Mouse (Mus musculus) urinary bladder, postnatal 25 days (tissue): ENCODE data around the gene Slc35e3.
"Not testable (repeated sequence)": the region's sequence is repeated elsewhere in the genome, so short reads cannot be mapped to it uniquely, and the experiment has no call there.

Experiments used
- DNase-seq: peaks from one replicate; pipeline ENCODE4 v3.0.0; 2022; ENCODE audit warnings: low spot score

Gene Slc35e3

DNA sequence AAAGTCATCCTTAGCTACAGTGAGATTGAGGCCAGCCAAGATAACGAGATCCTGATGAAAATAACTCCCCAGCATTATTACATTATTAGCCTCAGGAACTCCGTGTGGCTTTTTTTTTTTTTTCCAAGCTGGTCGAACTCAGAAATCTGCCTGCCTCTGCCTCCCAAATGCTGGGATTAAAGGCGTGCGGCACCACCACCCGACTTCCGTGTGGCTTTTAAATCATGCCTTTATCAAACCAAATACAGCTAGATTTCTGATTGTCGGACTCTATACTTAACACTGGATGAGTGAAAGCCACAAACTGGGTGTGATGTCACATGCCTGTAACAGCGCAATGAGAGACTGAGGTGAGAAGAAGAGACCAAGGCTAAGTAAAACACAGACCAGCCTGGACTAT is 33.3 kb downstream of the Slc35e3 start:
- no peak for DNase-seq

- no peak for DNase-seq
These were observed 33.9 kb downstream of the Slc35e3 start for GRCm38 (mm10) chr10:117712191-117712754.

DNA sequence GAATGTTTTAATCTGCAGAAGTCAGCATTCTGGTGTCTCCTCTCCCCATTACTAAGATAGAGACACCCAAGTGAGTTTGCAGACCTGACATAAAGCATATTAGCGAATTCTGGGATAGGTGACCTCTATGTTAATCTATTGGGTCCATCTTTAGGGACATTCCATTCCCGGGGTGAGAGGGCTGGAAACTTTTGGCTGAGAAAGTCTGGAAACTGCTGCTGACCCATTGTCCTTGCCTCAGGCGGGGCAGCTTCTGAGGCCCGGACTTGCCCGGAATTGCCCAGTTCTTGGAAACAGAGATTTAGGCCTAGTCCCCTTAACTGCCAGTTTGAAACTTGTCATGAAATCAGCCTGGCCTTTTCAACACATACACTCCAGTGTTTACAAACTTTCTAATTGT is 34.8 kb downstream of the Slc35e3 start:
- no peak for DNase-seq

- peak; percentile 98 for DNase-seq
These were observed 35.5 kb downstream of the Slc35e3 start, which contains the start of gene Mdm2 for GRCm38 (mm10) chr10:117710604-117711141. Mdm2 (minus strand) TSS chr10:117710758.

DNA sequence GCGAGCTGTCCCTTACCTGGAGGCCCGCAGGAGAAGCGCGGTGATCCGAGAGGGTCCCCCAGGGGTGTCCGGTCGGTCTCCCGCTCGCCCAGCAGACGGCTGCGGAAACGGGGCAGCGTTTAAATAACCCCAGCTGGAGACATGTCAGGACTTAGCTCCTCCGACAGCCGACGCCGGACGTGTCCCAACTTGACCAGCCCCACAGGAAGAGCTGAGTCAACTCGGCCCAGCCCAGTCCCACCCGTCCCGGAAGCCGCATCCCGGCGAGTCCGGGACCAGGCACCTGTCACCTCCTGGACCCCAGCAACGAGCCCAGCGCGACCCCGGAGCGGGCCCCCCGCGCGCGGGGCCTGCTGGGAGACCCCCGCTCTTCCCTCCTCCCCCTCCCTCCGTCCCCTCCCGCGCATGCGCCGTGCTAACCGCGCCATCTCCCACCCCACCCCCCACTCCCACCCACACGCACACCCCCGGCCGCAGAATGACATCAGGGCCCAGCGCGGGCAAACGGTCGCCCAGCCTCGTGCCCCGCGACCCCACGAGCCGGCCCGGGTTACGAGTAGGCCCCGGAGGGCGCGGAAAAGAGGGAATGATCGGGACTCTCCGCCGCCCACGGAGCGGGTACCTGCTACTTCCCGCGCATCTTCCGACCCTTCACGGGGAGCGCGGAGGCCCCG is 36.1 kb downstream of the Slc35e3 start:
- DNase-seq = peak; percentile 81

DNA sequence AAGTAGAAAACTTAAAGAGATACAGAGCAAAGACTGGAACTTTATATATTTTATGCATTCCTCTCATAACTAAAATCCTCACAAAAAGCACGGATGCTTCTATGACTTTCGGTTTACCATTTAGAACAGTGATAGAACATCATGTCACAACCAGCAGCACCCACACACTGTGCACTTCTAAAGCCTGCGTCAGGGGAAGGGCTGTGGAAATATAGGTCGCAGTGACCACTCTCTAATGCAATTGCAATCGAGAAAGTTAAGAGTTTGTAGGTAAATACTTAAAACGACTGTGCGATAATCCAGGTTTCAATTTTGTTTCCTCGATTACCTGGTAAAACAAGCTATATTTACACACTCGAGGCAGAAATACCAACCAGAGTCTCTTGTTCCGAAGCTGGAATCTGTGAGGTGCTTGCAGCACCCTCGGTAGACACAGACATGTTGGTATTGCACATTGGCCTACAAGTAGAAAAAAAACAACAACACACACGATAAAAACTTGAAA is 36.8 kb downstream of the Slc35e3 start:
- no peak for DNase-seq

DNA sequence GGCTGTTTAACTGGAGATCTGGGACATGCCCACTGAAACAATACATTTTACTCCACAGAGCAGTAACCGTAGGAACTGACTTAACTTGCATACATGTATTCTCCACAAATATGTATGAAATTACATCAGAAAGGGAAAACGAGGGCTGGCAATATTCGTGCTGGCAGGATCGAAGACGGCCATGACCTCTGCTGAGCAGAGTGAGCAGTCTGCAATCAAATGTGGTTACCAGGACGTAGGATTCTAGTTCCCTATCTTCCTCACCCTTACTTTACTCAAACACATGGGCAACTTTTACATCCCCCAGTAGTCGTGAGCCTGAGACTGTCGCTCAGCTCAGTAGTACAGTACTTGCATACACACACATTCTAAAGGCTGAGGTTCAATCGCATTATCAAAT is 37.3 kb downstream of the Slc35e3 start:
- DNase-seq = no peak

DNA sequence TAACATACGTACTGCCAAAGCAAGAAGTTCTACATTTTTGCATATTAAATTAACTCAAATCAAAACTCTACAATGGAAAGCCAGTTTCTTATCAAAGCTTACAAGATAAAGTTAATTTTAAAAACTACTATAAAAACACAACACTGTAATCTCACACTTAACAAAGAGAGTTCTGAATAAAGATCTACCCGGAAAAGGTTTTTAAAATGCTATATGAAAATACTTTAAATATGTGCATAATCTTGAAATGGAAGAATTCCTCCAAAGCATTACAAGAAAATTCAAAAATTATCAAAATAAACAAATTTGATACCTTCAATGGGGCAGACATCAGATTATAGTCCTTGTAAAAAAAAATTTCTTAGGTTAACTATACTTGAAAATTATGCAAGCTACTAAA is 37.8 kb downstream of the Slc35e3 start:
- DNase-seq = no peak

DNA sequence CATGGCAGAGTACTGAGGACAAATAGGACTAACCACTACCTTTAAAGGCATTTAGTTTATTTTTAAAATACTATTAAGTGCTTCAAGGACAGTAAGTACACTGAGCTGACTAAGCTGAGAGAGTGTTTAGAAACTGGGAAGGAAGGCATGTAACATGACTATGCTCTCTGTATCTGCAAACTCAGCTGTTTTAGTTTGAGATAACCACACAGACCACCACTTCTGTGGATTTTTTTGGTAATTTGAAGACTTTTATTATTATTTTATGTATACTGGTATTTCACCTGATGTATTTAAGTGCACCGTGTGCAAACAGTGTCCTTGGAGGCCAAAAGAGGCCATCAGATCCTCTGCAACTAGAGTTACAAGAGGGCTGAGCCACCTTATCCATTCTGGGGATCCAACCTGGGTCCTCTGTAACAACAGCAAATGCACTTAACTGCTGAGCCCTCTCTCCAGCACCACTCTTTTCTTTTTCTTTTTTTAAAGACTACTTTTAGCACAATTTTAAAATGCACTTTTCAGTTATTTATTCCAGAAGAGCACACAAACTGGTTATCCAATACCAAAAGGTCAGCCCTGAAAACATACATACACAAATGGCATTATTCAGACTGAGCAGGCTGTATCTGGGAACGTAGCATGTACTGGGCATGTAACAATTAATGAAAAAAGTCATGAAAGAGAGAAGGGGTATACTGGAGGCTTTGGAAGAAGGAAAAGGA is 38.9 kb downstream of the Slc35e3 start:
- DNase-seq = no peak

GRCm38 (mm10) chr10:117706440-117706839 is 39.7 kb downstream of the Slc35e3 start:
- no peak for DNase-seq

GRCm38 (mm10) chr10:117705806-117706205 is 40.4 kb downstream of the Slc35e3 start:
- no peak for DNase-seq

DNA sequence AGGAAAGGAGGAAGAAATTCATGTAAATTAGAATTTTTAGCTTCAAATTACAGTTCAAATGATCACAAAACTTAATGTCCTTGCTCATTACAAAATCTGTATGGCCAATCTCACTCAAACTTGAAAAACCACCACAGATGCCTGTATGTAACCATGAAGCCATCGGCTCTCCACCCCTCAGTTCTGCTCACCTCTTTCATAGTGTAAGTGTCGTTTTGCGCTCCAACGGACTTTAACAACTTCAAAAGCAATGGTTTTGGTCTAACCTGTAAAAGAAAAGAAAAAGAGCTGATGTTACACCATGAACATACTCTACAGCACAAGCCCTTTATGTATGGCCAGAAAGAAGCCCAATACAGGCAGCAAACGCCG is 41.2 kb downstream of the Slc35e3 start:
- DNase-seq = no peak

DNA sequence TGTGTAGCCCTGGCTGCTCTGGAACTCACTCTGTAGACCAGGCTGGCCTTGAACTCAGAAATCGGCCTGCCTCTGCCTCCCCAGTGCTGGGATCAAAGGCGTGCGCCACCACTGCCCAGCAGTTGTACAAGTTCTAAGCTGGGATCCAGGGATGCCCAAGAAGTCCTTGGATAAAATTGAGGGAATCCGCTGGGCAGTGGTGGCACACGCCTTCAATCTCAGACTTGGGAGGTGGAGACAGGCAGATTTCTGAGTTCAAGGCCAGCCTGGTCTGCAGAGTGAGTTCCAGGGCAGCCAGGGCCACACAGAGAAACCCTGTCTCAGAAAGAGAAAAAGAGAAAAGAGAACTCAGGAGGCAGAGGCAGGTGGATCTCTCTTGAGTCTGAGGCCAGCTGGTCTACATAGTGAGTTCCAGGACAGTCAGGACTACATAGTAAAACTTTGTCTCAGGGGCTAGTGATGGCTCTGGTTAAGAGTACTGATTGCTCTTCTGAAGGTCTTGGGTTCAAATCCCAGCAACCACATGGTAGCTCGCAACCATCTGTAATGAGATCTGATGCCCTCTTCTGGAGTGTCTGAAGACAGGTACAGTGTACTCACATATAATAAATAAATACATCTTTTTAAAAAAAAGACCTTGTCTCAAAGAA is 41.7 kb downstream of the Slc35e3 start:
- DNase-seq = not testable (repeated sequence)

DNA sequence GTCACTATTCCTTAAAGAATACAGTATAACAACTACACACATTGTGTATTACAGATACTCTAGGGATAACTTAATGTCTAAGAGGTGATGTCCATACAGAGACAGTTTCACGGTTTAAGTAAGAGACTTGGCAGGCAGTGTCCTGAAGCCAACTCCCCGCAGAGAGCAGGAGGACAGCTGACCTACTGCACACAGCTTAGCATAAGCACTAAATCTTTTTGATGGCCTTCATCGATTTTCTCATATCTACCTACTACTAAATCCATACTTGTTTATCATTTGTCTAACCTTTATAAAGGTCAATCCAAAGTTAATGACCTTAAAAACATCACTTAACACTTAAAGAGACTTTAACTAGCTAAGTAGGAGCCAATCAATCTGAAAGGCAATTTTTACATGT is 42.7 kb downstream of the Slc35e3 start:
- DNase-seq = no peak

DNA sequence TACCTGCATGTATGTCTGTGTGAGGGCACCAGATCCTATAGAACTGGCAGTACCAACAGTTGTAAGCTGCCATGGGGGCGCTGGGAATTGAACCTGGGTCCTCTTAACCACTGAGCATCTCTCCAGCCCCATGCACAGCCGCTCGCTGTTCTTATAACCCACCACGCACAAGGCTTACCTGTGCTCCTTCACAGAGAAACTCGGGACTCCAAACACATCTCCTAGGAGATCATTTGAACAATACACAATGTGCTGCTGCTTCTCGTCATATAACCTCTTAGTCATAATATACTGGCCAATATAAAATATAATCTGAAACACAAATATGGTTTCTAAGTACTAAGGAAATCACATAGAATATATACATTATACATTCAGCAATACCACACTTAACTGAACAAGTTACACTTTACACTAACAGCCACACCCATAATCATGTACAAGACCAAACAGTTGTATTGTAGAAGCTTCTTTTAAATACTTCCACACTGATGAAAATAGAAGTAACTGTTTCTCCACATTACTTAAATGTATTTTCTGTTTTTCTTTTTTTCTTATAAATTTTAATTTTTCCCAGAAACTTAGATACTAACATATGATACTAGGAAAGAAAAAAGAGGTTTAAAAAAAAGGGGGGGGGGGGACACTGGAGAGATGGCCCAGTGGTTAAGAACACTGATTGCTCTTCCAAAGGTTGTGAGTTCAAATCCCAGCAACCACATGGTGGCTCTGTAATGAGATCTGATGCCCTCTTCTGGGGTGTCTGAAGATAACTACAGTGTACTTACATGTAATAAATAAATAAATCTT is 43.9 kb downstream of the Slc35e3 start:
- no peak for DNase-seq

- DNase-seq = no peak
These were observed 44.9 kb downstream of the Slc35e3 start for GRCm38 (mm10) chr10:117701034-117701829.

DNA sequence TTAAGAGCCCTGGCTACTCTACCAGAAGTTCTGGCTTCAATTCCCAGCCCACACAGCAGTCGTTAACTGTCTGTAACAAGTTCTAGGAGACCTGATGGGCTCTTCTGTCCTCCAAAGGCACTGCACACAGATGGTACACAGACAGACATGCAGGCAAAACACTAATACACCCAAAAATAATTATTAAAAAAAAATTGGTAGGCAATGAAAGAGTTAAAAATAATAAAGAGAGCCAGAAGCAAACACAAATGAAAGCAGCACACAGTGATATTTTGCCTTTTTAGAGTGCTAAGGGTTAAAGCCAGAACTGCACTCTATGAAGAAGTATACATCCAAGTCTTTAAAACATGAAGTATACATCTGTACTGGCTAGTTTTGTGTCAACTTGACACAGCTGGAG is 45.7 kb downstream of the Slc35e3 start:
- no peak for DNase-seq

GRCm38 (mm10) chr10:117699914-117700313 is 46.3 kb downstream of the Slc35e3 start:
- no peak for DNase-seq

DNA sequence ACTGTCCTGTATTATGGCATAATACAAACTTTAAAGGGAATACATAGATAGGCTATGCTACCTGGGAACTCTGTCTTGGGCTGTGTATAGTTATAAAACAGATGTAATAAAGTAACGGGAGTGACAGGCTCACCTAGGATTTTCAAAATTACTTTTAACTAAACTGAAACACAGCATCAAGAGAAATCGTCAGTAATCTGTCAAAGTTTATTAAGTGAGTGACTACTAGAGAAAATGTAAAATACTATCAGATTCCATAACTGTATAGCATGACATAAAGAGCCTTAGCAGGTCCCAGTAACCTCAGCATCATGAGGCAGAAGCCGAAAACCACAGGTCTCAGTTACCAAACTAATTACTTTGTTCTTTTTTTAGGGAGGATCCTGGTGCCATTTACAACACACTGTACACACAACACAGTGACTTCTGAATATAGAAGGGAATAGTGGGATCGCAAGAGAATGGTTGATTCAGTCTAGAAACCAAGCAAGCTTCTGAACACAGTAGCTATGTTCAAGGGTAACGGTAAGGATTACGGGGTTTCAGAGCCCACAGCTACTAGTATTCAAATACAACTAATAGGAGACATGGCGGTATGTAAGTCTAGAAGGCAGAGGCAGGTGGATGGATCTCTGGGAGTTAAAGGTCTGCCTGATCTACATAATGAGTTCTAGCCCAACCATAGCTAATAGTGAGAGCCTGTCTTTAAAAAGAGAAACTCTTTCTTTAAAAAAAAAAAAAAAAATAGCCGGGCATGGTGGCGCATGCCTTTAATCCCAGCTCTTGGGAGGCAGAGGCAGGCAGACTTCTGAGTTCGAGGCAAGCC is 47.6 kb downstream of the Slc35e3 start:
- no peak for DNase-seq
